Mouse (Mus musculus) megakaryocyte-erythroid progenitor cell, adult 5-6 weeks (primary cell): Measurements from ENCODE around the gene Zfp354b. TPM values are rescaled to one million over a fixed set of nuclear protein-coding genes. Genes with fewer than 3 reads are reported as not detected.

Experiments used
- ATAC-seq: replicated peaks from 2 replicates; pipeline ENCODE4 v1.8.0; 2016; ENCODE audit warnings: mild to moderate bottlenecking, inconsistent platforms; ENCODE audit not compliant: severe bottlenecking, poor library complexity, low FRiP score, low TSS enrichment
- total RNA-seq, 2 experiments: library from RNA; stranded (forward) in 1 of 2; stranded (reverse) in 1 of 2; fragments of 200-1000, 215-1000 nt in 1 of 2; fragments of >200 nt in 1 of 2; fragmentation: Nextera tagmentation in 1 of 2; gene quantifications; 2 replicates each; pipeline ENCODE4 v1.2.3; 2014 to 2017

The Zfp354b gene
- not detected in 2 replicates for total RNA-seq (2014; fragmentation: Nextera tagmentation)
- not detected in 2 replicates for total RNA-seq (2017)

- peak; percentile 99 for ATAC-seq
These were observed at the start of gene Zfp354b for GRCm38 (mm10) chr11:50931451-50931866. Zfp354b (minus strand) TSS chr11:50931633.

- ATAC-seq = no peak
These were observed 45.8 kb upstream of the Zfp354b start for GRCm38 (mm10) chr11:50977216-50977615.

- no peak for ATAC-seq
These were observed 34.8 kb upstream of the Zfp354b start, which contains the start of gene Olfr1378 for GRCm38 (mm10) chr11:50966230-50966629. Olfr1378 (plus strand) TSS chr11:50966530.

- ATAC-seq = no peak
These were observed 33.5 kb upstream of the Zfp354b start for GRCm38 (mm10) chr11:50964886-50965285.

- ATAC-seq = no peak
These were observed 22.2 kb upstream of the Zfp354b start, which contains the start of gene Prop1 for GRCm38 (mm10) chr11:50953665-50954064. Prop1 (minus strand) TSS chr11:50953765.

- no peak for ATAC-seq
These were observed 20.9 kb upstream of the Zfp354b start for GRCm38 (mm10) chr11:50952290-50952689.

- no peak for ATAC-seq
These were observed 12.1 kb upstream of the Zfp354b start, which contains the start of gene 4933414I15Rik for GRCm38 (mm10) chr11:50943506-50943905. 4933414I15Rik (minus strand) TSS chr11:50943765.

GRCm38 (mm10) chr11:50942386-50942785, 11.0 kb upstream of the Zfp354b start:
- no peak for ATAC-seq

GRCm38 (mm10) chr11:50939621-50940366, 8.4 kb upstream of the Zfp354b start:
- peak; percentile 71; the same call in 1 of the 2 replicates for ATAC-seq

- no peak for ATAC-seq
These were observed 7.0 kb upstream of the Zfp354b start for GRCm38 (mm10) chr11:50938435-50938834.

GRCm38 (mm10) chr11:50932040-50932439, 607 bp upstream of the Zfp354b start:
- ATAC-seq = no peak

- peak; percentile 40 for ATAC-seq
These were observed 412 bp downstream of the Zfp354b start for GRCm38 (mm10) chr11:50931021-50931420.

- ATAC-seq = peak; percentile 39; the same call in 1 of the 2 replicates
These were observed 891 bp downstream of the Zfp354b start for GRCm38 (mm10) chr11:50930469-50931014.

GRCm38 (mm10) chr11:50915671-50916320, 15.6 kb downstream of the Zfp354b start, which contains the start of gene Zfp2:
Zfp2 (minus strand) TSS chr11:50916165.
- peak; percentile 100 for ATAC-seq

- ATAC-seq = no peak
These were observed 17.0 kb downstream of the Zfp354b start for GRCm38 (mm10) chr11:50914461-50914860.

- ATAC-seq = no peak
These were observed 18.1 kb downstream of the Zfp354b start for GRCm38 (mm10) chr11:50913301-50913700.

GRCm38 (mm10) chr11:50908136-50908535, 23.3 kb downstream of the Zfp354b start:
- no peak for ATAC-seq

- ATAC-seq = no peak
These were observed 34.1 kb downstream of the Zfp354b start for GRCm38 (mm10) chr11:50897359-50897758.

- ATAC-seq = peak; percentile 44; the same call in 1 of the 2 replicates
These were observed 39.0 kb downstream of the Zfp354b start for GRCm38 (mm10) chr11:50892441-50892840.
